Mouse (Mus musculus) limb, embryonic 14.5 days (tissue): ENCODE results near the gene Ttf2. TPM values are rescaled to one million over a fixed set of nuclear protein-coding genes. Genes with fewer than 3 reads are reported as not detected.

Experiments used
- ATAC-seq: fragments of 200-750 bp; cut with Nextera tagmentation; 2 replicates; pipeline ENCODE4 v1.8.0; 2017; ENCODE audit warnings: low read depth, moderate number of reproducible peaks, moderate TSS enrichment; ENCODE audit not compliant: low FRiP score
- DNase-seq: peaks from one replicate; pipeline ENCODE4 v3.0.0-alpha.2; 2015; ENCODE audit warnings: low spot score
- H3K27ac ChIP-seq: fragments of 300-500 bp; sonication (generic); replicated peaks from 2 replicates; pipeline ENCODE4 v1.5.1; 2014; ENCODE audit warnings: low read depth, mild to moderate bottlenecking, low read length, moderate library complexity, mixed read lengths
- H3K27me3 ChIP-seq: fragments of 300-500 bp; sonication (generic); 2 replicates; pipeline ENCODE4 v1.6.1; 2014; ENCODE audit warnings: low read length, mixed read lengths; ENCODE audit not compliant: control insufficient read depth, insufficient read depth
- H3K36me3 ChIP-seq: fragments of 300-500 bp; sonication (generic); 2 replicates; pipeline ENCODE4 v1.6.1; 2014; ENCODE audit warnings: mild to moderate bottlenecking, low read length, moderate library complexity, mixed read lengths; ENCODE audit not compliant: control insufficient read depth, insufficient read depth
- H3K4me1 ChIP-seq: fragments of 300-500 bp; sonication (generic); 2 replicates; pipeline ENCODE4 v1.6.1; 2014; ENCODE audit warnings: antibody characterized with exemption, low read length, mixed read lengths; ENCODE audit not compliant: control insufficient read depth, insufficient read depth
- H3K4me2 ChIP-seq: fragments of 300-500 bp; sonication (generic); replicated peaks from 2 replicates; pipeline ENCODE4 v1.6.1; 2014; ENCODE audit warnings: low read depth, mild to moderate bottlenecking, low read length, moderate library complexity; ENCODE audit not compliant: severe bottlenecking
- H3K4me3 ChIP-seq: fragments of 300-500 bp; sonication (generic); replicated peaks from 2 replicates; pipeline ENCODE4 v1.5.1; 2014; ENCODE audit warnings: low read length
- H3K9ac ChIP-seq: fragments of 300-500 bp; sonication (generic); 2 replicates; pipeline ENCODE4 v1.6.1; 2014; ENCODE audit warnings: mild to moderate bottlenecking, low read depth, low read length, moderate library complexity; ENCODE audit not compliant: severe bottlenecking
- H3K9me3 ChIP-seq: fragments of 300-500 bp; sonication (generic); 2 replicates; pipeline ENCODE4 v1.6.1; 2016; ENCODE audit warnings: low read length; ENCODE audit not compliant: control insufficient read depth
- POLR2A ChIP-seq: fragments of 200-500 bp; IDR thresholded peaks from 2 replicates; pipeline ENCODE4 v1.8.0; 2012; ENCODE audit warnings: inconsistent platforms, mild to moderate bottlenecking, moderate library complexity, borderline replicate concordance; ENCODE audit not compliant: insufficient read depth, insufficient read length; ENCODE audit errors: extremely low read depth
- WGBS: fragments of 180-500 bp; shearing (Covaris S2); extraction: QIAGEN DNeasy Blood & Tissue Kit; methylation state at CpG from one replicate; pipeline ENCODE4 v1.1.7; 2014; 5-methylcytosine and 5-hydroxymethylcytosine counted together
- polyA plus RNA-seq, 2 experiments: library from polyadenylated mRNA; depleted of rRNA in 1 of 2; stranded (reverse) in 1 of 2; unstranded in 1 of 2; fragments of >200 nt; fragmentation: Nextera tagmentation in 1 of 2; extraction: Ambion mirVana in 1 of 2; gene quantifications; 2 replicates each; pipeline versions ENCODE4 v1.2.1 to v1.2.3; 2012 to 2014

The Ttf2 gene
- polyA plus RNA-seq, 2 experiments: 14.0 TPM

DNA sequence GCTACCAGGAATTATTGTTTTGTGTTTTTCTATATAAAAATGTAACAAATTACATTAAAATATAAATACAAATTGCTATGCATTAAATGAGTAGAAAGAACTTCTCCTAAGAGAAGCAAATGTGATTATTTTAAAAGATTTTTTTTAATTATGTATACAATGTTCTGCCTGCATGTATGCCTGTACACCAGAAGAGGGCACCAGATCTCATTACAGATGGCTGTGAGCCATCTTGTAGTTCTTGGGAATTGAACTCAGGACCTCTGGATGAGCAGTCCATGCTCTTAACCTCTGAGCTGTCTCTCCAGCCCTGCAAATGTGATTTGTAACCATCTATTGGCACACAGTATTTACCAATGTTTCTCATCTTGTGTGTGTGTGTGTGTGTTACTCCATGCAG is 14.8 kb downstream of the Ttf2 start:
- TF ChIP-seq POLR2A: no peak
- no peaks in the 10 kb centered on the region for H3K4me1 ChIP-seq
- H3K27me3 ChIP-seq: no peaks in the 10 kb centered on the region
- no peak overlapping the region for H3K4me3 ChIP-seq
- H3K9me3 ChIP-seq: no peaks in the 10 kb centered on the region
- peaks cover 85% of the 10 kb centered on the region for H3K36me3 ChIP-seq
- no peak overlapping the region for H3K4me2 ChIP-seq
- H3K9ac ChIP-seq: no peak overlapping the region
- no peak for DNase-seq
- no peak overlapping the region for H3K27ac ChIP-seq
- no peak for ATAC-seq

DNA sequence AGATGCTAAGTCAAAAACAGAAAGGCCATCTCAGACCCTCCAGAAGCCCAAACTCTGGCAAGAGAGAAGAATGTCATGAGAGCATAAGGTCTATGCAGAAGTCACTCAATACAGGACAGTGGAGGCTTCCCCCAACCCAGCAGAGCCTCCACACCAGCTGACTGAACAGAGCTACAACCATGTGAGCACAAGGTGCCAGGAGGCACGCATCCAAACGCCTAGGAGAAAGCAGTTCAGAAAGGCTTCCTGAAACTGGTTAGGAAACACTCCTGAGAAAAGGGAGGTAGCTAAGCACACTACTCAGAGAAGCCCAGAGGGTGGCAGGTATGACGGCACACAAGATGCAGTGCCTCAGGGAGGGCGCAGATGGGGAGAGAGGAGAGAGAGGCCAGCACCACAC is 17.9 kb downstream of the Ttf2 start:
- Histone ChIP-seq H3K4me1 (no peaks in the 10 kb centered on the region), H3K4me2 (no peak overlapping the region), H3K27me3 (no peaks in the 10 kb centered on the region), H3K36me3 (peaks cover 84% of the 10 kb centered on the region), H3K9ac (no peak overlapping the region), H3K4me3 (no peak overlapping the region), H3K9me3 (no peaks in the 10 kb centered on the region), H3K27ac (no peak overlapping the region)
- ATAC-seq (no peak), DNase-seq (no peak)
- no peak for TF ChIP-seq POLR2A
- 84% methylated on average over 4 of the region's 4 CpGs for WGBS

DNA sequence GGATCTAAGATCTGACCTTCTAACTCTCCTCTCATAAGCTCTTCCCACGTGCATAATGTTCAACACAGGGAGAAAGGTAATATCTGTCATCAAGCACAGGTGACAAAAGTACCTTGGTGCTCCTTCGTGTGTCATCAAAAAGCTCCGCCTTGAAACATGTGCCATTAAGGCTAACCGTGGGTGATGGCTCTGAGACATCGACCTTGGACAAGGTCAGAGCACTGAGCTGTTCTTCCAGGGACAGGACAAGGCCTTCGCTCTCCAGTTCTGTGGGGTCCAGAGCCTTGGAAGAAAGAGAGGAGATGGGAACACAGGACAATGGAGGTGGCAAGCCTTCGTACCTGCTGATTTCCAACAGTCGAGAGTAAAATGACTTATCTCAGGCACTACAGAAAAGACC is 22.2 kb downstream of the Ttf2 start:
- no peak overlapping the region for H3K27ac ChIP-seq
- DNase-seq (no peak), ATAC-seq (no peak)
- H3K36me3 ChIP-seq: peaks cover 82% of the 10 kb centered on the region
- no peak for TF ChIP-seq POLR2A
- WGBS: 93% methylated on average over 8 of the region's 8 CpGs
- no peaks in the 10 kb centered on the region for H3K4me1 ChIP-seq
- H3K4me2 ChIP-seq: no peak overlapping the region
- H3K27me3 ChIP-seq: no peaks in the 10 kb centered on the region
- no peaks in the 10 kb centered on the region for H3K9me3 ChIP-seq
- no peak overlapping the region for H3K9ac ChIP-seq
- H3K4me3 ChIP-seq: no peak overlapping the region

DNA sequence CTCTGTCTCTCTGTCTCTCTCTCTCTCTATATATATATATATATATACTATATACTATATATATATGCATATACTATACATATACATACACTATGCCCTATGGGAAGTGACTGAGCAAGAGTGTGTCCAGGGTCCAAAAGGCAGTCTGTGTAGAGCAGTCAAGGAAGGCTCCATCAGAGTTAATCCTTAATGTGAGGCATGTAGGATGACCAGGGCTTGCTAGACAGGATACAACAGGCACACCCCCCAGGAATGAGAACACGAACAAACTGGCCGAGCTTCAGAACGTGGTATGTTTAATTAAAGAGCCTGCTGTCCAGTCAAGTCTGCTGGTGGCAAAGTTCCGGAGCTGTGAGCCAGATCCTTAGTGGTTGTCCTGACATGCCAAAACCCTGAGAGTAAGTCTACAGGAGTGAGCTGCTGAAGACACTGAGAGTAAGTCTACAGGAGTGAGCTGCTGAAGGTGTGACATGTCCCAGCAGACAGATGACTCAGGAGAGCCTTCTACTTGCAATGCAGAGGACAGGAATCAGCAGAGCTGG is 28.9 kb downstream of the Ttf2 start:
- ATAC-seq (no peak), DNase-seq (no peak)
- H3K9me3 ChIP-seq: no peaks in the 10 kb centered on the region
- no peak overlapping the region for H3K4me2 ChIP-seq
- no peak overlapping the region for H3K4me3 ChIP-seq
- H3K9ac ChIP-seq: no peak overlapping the region
- H3K36me3 ChIP-seq: peaks cover 62% of the 10 kb centered on the region
- no peak overlapping the region for H3K27ac ChIP-seq
- no peaks in the 10 kb centered on the region for H3K4me1 ChIP-seq
- WGBS: 83% methylated on average over 4 of the region's 4 CpGs
- H3K27me3 ChIP-seq: no peaks in the 10 kb centered on the region
- TF ChIP-seq POLR2A: no peak

DNA sequence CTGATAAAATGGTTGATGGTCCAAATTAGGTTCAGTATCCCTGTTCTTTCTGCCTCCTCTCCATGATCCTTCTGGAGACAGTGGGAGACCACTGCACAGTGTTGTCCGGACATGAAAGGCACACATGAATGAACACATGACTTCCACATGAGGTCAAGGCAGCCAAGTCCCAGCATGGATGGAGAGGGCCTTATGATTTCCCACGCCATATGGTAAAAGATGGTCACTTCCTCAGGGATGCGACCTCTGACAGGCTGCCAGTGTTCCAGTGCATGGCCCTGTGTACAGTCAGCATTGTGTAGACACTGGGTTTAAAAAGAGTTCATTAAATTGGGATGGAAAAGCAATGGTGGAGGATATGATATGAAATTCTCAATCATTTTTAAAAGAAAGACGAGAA is 31.3 kb downstream of the Ttf2 start:
- Histone ChIP-seq H3K27ac (no peak overlapping the region), H3K4me3 (no peak overlapping the region), H3K27me3 (no peaks in the 10 kb centered on the region), H3K9me3 (no peaks in the 10 kb centered on the region), H3K4me1 (no peaks in the 10 kb centered on the region), H3K36me3 (peaks cover 56% of the 10 kb centered on the region), H3K9ac (no peak overlapping the region), H3K4me2 (no peak overlapping the region)
- DNase-seq: no peak
- WGBS: 93% methylated on average over 4 of the region's 4 CpGs
- no peak for ATAC-seq
- no peak for TF ChIP-seq POLR2A

DNA sequence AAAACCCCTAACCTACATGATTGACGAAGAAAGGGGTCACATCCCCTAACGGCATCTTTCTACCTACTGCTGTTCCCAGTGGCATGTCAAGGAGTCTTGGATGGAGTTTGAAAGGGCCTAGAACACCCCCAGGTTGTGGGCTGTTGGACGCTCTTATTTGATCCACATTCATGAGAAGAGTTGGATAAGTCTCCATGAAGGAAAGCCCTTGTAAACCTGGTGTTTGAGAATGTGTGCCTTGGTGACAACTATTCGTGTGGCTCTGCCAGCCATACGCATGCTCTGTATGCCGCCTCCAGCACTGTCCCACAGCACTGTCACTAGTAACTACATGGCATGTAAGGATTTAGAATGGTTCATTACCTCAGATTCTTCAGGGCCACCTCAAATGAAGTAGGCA is 33.3 kb downstream of the Ttf2 start:
- Histone ChIP-seq H3K9me3 (no peaks in the 10 kb centered on the region), H3K4me1 (no peaks in the 10 kb centered on the region), H3K4me3 (no peak overlapping the region), H3K36me3 (peaks cover 52% of the 10 kb centered on the region), H3K27me3 (no peaks in the 10 kb centered on the region), H3K27ac (no peak overlapping the region), H3K4me2 (no peak overlapping the region), H3K9ac (no peak overlapping the region)
- WGBS: 95% methylated on average over 6 of the region's 6 CpGs
- DNase-seq (no peak), ATAC-seq (no peak)
- TF ChIP-seq POLR2A: no peak
